Mouse (Mus musculus) thymus, adult 2 months (tissue): Measurements from ENCODE around the gene Hoxc12.

Source experiments
- CTCF ChIP-seq: fragments of 200-500 bp; IDR thresholded peaks from 2 replicates; pipeline ENCODE4 v1.5.1; 2012; ENCODE audit warnings: mild to moderate bottlenecking, control low read depth, low read length, moderate library complexity, borderline replicate concordance; ENCODE audit not compliant: control insufficient read depth, poor library complexity, insufficient read depth; ENCODE audit errors: extremely low read depth
- POLR2A ChIP-seq: fragments of 200-500 bp; IDR thresholded peaks from 2 replicates; pipeline ENCODE4 v1.6.1; 2012; ENCODE audit warnings: mild to moderate bottlenecking, low read length, control low read depth, moderate library complexity; ENCODE audit not compliant: control insufficient read depth, poor library complexity, insufficient read depth; ENCODE audit errors: extremely low read depth

GRCm38 (mm10) chr15:102980352-102980751 is 43.8 kb downstream of the Hoxc12 start:
- TF ChIP-seq CTCF (no peak), POLR2A (no peak)
